Mouse (Mus musculus) embryo, embryonic 10.5 days (tissue): ENCODE results near the gene Nfib.
"Not testable (repeated sequence)": the region's sequence is repeated elsewhere in the genome, so short reads cannot be mapped to it uniquely, and the experiment has no call there.

Experiments
- DNase-seq: peaks from one replicate; pipeline ENCODE4 v3.0.0-alpha.2; 2015; ENCODE audit warnings: low spot score

Gene Nfib

GRCm38 (mm10) chr4:82294066-82294465 lies 411.5 kb downstream of the Nfib start:
- DNase-seq, result no peak

- peak; percentile 82 for DNase-seq
Observed at GRCm38 (mm10) chr4:82291174-82291847, 414.2 kb downstream of the Nfib start.

GRCm38 (mm10) chr4:82290623-82291022 lies 414.9 kb downstream of the Nfib start:
- no peak for DNase-seq

GRCm38 (mm10) chr4:82289596-82289995 lies 416.0 kb downstream of the Nfib start:
- DNase-seq, result no peak

GRCm38 (mm10) chr4:82288138-82288537 lies 417.4 kb downstream of the Nfib start:
- DNase-seq, result no peak

GRCm38 (mm10) chr4:82287454-82287853 lies 418.1 kb downstream of the Nfib start:
- no peak for DNase-seq

- DNase-seq, result no peak
Observed at GRCm38 (mm10) chr4:82286931-82287330, 418.6 kb downstream of the Nfib start.

- DNase-seq, result no peak
Observed at GRCm38 (mm10) chr4:82283536-82283935, 422.0 kb downstream of the Nfib start.

GRCm38 (mm10) chr4:82275996-82276395 lies 429.6 kb downstream of the Nfib start:
- no peak for DNase-seq

GRCm38 (mm10) chr4:82273049-82273754 lies 432.3 kb downstream of the Nfib start:
- DNase-seq, result no peak

- DNase-seq, result no peak
Observed at GRCm38 (mm10) chr4:82272099-82272498, 433.5 kb downstream of the Nfib start.

- DNase-seq, result peak; percentile 21
Observed at GRCm38 (mm10) chr4:82271547-82271946, 434.0 kb downstream of the Nfib start.

- DNase-seq, result peak; percentile 55
Observed at GRCm38 (mm10) chr4:82267832-82268778, 437.4 kb downstream of the Nfib start.

- DNase-seq, result peak; percentile 26
Observed at GRCm38 (mm10) chr4:82266066-82266619, 439.4 kb downstream of the Nfib start.

GRCm38 (mm10) chr4:82258545-82258944 lies 447.0 kb downstream of the Nfib start:
- DNase-seq, result not testable (repeated sequence)

- no peak for DNase-seq
Observed at GRCm38 (mm10) chr4:82252054-82252453, 453.5 kb downstream of the Nfib start.

- no peak for DNase-seq
Observed at GRCm38 (mm10) chr4:82250355-82250659, 455.2 kb downstream of the Nfib start.

GRCm38 (mm10) chr4:82249518-82250354 lies 455.8 kb downstream of the Nfib start:
- DNase-seq, result no peak

- no peak for DNase-seq
Observed at GRCm38 (mm10) chr4:82248961-82249360, 456.6 kb downstream of the Nfib start.

GRCm38 (mm10) chr4:82248031-82248430 lies 457.5 kb downstream of the Nfib start:
- DNase-seq, result no peak

- DNase-seq, result no peak
Observed at GRCm38 (mm10) chr4:82246290-82246689, 459.3 kb downstream of the Nfib start.
